Mouse (Mus musculus) spleen, postnatal 36 days (tissue): Measurements from ENCODE around the gene Gm49416.

Experiments used
- DNase-seq, 2 experiments: peaks; one replicate each; pipeline ENCODE4 v3.0.0; 2022; ENCODE audit warnings: low spot score in 2 of 2, mixed read lengths in 1 of 2

Gene Gm49416

DNA sequence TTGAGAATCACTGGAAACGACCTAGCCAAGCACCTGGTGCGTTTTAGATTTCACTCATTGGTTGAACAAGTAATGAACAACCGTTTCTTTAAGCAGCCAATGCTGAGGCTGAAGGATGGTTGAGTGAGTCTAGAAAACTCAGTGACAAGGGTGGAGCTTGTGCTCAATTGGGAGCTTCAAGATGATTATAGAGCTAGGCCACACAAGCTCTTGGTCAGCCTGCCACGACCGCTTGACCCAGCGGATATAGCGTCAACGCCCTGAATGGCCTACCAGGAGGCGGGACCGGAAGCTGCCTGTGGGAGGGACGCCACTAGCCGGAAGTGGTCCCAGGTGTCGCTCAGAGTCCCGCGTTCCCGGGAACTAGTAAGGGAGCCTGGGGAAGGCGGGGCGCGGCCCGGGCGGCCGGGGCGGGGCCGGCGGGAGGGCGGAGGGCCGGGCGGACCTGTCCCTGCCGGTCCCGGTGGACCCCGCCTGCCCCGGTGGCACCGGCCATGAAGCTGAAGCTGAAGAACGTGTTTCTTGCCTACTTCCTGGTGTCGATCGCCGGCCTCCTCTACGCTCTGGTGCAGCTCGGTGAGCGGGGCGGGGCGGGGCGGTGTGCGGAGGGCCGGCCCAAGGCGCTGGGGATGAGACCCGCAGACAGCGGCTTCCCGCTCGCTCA, 31.5 kb downstream of the Gm49416 start, which contains the start of gene B3gat3:
Gene B3gat3 (plus strand): TSS at position 302 of the 664 bp plus-strand sequence.
- DNase-seq, result peak; percentile 87 to 90

DNA sequence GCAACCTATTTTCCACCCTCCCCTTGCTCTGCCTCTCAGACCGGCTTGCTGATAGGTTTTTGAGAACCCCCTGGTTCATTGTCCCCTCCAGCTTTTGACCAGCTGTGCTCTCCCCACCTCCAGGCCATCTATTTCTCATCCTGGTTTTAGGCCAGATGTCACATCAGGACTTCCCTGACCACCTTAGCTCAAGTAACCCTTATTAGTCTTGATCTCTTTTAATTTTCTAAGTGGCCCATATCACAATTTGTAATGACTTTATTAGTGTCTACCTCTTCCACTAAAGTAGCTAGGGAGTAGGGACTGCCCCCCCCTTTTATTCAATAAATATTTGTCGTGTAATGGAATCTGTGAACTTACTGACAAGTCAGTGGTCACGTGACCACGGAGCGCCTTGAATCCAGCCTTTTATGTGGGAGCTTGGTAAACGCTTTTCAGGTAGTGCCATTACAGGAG, 32.1 kb downstream of the Gm49416 start:
- no peak for DNase-seq

DNA sequence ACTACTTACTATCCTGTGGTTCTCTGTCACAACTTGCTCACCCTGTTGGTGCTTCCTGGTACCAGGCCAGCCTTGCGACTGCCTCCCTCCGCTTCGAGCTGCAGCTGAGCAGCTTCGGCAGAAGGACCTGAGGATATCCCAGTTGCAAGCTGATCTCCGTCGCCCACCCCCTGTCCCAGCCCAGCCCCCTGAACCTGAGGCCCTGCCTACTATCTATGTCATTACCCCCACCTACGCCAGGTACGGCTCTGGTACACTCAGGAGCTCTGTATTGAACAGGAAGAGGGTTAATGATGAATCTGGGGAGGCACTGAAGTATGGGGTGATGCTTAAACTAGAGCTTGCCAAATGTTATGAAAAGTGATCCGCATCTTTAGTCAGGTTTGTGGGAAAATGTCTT, 33.0 kb downstream of the Gm49416 start:
- DNase-seq, result no peak

DNA sequence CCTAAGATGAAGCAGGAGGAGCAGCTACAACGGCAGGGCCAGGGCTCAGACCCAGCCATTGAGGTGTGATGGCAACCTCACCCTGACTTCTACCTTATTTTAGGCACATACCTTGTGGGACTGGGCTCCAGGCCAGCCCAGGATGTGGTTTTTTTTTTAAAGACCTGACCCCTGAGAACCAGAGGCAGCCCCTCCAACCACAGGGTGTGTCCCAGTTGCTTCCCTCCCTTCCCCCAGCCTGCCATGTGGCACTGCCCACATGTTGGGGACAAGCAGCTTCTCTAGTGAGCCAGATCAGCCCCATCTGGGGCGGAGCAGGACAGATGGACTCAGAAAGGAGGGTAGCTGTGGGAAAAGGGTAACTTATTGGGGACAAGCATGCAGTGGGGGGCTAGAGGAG, 38.0 kb downstream of the Gm49416 start:
- peak; percentile 57 to 63 for DNase-seq

DNA sequence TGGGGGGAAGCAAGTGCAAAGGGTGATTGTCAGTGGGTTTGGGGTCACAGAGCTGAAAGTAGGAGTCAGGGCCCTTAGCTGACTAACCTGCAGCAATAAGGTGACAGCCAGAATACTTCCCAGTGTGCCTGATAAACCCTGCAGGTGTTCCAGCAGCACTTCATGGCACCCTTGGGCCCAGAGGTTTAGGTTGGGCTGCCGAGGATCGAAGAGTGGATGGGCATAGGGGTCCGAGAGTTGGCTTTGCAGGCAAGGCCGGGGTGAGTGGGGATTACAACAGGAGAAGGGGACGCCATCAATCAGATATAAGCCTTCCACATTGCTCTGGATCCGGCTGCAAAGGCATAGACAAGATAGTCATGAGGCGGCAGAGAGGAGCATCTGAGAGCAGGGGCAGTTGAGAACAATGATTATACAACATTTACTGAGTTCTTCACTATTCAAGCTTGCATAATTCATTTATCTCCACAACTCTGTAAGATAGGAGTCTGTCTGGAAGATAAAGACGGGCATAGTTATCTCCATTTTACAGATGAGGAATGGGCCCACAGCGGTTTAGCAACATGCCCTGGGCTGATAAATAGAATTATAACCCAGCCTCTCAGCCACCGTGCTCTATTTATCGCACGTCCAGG, 39.3 kb downstream of the Gm49416 start:
- no peak for DNase-seq

DNA sequence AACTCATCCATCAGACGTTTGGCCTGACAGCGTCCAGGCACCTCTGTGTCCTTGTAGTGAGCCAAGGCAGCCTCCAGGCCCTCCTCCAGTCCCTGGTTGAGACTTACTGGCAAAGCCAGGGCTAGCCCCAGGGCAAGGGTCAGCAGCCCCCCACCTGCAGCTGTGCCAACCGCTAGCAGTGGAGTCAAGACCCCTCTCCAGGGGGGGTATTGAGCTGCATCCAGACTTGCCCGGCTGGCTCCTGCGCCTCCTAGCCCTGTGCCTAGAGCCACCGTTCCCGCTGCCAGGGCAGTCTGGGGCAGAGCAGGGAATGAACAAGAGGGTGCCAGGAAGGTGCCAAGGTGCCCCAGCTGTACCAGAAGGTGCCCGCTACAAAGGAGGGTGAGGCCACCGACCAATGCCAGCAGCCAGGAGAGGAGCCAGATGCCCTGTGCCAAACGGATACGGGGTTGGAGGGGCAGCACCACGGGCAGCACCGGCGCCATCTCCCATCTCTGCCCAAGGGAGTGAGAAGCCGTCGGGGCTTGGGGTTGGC, 40.0 kb downstream of the Gm49416 start:
- peak in 1 of 2 experiments; percentile 25 for DNase-seq

DNA sequence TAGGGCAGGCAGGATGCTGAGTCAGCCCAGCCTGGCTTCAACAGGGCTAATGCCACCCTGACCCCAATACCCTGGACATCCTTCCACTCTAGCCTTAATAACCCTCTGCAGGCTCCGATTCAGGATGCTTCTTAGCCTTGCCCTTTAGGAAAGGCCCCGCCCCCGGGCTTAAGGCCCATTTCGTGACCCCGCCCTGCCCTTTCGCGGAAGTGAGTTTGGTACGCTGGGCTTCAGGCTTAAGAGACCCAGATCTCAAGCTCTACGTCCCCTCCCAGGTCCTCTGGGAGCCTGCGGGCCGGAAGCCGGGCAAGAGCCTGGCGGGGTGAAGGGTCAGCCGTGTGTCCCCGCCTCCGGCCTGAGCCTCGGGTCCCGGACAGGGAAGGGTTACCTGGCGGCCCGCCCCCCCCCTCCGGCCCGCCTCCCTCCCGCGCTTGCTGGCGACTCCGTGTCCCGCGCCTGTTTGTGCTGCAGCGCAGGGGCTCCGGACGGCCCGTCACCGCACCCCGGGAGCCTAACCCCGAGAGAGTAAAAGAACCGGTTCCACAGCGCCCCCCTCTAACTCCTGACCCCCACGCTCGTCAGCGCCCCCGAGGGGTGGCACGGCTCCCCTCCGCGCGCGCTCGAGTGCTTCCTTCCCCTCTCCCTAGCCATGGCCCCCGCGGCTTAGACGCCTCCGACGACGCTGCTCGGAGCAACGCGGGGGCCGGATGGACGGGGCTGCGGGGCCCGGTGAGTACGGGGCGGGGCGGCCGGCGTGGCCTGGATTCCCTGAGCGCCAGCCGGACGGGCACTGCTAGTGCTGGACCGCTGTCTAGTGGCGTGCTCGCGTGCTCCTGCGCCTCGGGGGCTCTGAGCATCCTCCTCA, 40.7 kb downstream of the Gm49416 start, which contains the start of the genes Rom1 and Eml3:
Gene Rom1 (minus strand): TSS at position 133 of the 865 bp plus-strand sequence.
Gene Eml3 (plus strand): TSS at position 329 of the 865 bp plus-strand sequence.
- peak; percentile 90 to 94 for DNase-seq

DNA sequence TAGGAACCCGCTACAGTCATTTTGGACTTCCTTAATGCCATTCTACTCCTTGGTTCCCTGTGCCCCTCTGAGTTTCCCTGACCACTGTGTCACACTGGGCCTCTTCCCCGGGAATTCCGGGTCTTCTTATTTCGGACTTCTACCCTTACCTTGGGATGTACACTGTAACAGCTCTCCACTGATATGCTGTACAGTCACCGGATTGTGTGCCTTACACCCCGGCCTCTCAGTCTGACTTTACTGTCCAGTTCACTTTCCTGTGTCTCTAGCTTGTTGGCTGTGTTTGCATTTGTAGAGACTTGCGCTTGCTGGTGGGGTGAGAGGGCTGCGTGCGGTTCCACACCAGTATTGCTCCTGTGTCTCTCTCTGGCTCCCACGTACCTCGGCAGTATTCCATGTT, 41.4 kb downstream of the Gm49416 start:
- no peak for DNase-seq

DNA sequence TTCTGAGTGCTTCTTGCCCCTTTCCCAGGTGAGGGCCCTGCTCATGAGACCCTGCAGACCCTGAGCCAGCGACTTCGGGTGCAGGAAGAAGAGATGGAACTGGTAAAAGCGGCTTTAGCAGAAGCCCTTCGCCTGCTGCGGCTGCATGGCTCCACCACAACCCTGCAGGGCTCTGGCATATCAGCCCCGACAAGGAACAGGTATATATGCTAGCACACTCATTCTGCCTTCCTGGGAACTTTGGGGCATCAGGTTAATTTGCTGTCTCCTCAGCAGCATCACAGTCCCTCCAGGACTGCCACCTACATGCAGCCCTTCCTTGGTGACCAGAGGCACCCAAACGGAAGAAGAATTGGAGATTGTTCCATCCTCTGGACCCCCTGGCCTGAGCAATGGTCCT, 42.0 kb downstream of the Gm49416 start:
- no peak for DNase-seq

DNA sequence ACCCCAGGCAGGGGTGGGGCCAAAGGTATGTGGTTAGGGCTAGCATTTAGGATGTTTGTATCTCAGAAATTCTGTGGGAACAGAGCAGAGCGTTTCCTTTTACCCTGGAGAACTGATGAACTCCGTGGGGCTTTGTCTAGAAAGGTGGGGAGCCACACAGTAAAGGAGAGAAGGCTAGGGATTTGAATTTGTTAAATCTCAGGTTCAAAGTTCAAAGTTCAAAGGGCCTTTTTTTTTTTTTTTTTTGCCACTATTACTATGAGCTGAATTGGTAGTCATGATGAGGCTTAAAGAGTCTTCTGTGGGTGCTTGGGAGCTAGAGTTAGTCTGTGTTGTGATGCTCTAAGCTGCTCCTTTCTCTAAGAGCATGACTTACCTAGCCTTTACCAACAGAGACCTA, 48.0 kb downstream of the Gm49416 start:
- no peak for DNase-seq

DNA sequence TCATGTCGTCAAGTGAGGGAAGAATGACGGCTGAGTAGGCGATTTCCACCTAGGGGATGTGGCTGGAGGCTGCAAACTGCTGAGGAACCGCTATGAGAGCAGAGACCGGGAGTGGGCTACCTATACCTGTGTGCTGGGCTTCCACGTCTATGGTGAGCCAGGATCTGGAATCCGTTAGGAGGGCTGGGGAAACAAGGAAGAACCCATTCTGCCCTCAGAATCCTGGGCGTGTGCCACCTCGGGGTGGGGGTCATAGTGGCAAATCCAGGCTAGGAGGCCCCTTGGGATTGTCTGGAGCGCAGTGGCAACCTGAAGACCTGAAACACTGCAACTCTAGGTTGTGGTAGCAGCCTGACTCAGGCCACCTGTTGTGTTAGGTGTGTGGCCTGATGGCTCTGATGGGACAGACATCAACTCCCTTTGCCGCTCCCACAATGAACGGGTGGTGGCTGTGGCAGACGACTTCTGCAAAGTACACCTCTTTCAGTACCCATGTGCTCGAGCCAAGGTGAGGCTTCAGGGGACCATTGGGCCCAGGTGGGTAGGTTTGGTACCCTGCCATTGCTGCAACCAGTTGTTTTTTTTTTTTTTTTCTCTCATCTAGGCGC, 51.9 kb downstream of the Gm49416 start:
- no peak for DNase-seq

DNA sequence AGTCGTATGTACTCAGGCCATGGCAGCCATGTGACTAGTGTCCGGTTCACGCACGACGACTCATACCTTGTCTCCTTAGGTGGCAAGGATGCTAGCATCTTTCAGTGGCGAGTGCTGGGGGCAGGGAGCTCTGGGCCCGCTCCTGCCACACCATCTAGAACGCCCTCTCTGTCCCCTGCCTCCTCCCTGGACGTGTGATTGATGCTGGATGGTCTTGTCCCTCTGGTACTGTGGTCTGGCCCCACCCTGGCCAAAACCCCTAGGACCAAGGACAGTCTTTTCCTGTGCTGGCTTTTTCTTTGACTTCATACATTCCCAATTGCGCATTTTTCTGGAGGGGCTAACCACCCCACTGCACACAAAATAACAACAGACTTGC, 52.4 kb downstream of the Gm49416 start:
- no peak for DNase-seq

DNA sequence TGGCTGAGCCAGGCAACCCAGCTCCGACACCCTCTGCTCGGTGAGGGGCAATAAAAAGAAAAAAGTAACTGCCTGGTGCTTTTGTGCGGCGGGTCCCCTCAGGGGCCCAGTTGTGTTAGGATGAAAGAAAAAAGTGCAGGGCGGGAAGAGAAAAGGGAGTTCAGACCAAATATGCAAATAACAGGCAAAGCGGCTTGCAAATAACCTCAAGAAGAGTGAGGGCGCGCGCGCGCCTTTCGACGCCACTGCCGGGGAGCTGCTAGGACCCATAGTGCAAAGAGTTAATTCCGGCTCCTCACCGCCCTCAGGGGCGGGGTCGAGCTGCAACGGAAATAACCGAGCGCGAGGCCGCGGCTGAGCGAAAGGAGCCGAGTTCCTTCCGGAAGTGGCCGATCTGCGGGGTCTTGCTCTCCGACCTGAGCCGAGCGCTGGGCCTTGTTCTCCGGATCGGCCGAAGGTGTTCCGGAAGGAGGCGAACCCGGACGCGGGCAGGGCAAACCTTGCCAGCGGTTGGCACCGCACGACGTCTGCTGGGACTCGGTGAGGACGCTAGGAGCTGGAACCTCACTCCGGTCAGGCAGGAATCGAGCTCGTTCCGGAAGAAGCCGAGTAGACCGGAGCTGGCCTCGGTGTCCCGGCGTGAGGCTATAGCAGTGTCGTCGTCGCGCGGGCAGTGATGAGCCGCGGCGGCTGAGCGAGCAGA, 52.9 kb downstream of the Gm49416 start, which contains the start of gene Mta2:
Gene Mta2 (plus strand): TSS at position 361 of the 703 bp plus-strand sequence.
- DNase-seq, result peak; percentile 97

DNA sequence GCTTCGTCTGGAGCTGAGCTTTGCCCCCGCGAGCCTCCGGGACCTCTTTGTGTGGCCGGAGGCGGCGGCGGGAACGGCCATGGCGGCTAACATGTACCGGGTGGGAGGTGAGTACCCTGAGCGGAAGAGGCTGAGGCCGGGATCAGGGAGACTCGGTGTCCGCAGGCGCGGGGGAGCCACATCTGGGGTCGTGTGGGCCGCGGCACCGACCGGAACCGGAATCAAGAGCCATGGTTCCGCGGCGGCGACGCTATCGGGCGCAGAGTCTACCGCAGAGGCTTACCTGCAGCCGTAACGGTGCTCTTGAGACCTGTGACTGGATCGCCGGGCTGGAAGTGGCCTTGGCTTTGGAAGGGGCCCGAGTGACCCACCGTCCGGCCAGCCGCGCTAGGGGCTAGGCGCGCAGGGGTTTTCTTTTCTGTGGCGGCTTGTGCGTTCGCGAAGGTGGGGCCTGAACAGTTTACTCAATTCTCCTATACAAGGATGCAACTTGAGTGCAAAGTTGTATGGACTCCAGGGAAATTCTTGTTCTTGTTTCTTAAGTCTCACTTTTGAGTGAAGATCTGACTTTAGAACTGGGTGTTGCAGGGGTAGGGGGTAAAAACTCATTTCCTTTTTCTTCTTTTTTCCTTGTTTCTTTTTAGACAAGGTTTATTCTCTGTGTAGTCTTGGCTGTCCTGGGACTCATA, 53.7 kb downstream of the Gm49416 start:
- peak; percentile 62 to 64 for DNase-seq

DNA sequence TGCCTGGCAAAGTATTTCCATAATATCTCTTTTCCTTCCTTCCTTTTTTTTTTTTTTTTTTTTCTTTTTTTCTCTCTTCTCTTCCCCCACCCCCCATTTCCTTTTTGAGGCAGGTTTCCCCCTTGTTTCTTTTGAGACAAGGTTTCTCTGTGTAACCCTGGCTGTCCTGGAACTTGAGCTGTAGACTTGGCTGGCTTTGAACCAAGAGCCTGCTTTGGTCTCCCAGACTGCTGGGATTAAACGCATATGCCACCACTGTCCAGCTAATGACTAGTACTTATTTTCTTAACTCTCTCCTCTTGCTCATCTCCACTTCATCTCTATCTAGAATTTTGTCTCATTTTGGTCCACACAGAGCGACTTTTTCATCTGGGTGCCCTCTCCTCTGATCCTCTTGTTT, 54.3 kb downstream of the Gm49416 start:
- DNase-seq, result no peak

DNA sequence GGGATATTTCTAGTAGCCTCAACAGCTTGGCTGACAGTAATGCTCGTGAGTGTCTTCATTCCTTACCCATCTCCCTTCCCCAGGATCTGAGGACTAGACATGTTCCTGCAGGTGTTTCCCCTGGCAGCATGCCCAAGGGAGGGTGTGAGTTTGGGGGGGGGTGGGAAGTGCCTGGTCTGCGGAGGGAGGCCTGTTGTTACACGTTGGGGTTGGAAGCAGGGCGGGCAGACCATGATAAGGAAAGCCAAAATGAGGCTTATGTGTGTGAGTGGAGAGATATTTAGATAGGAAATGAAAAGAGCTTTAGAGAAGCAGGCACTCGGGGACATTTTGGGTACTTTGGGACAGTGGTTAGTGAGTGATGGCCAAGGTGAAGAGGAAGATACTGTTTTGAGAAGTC, 55.3 kb downstream of the Gm49416 start:
- no peak for DNase-seq

DNA sequence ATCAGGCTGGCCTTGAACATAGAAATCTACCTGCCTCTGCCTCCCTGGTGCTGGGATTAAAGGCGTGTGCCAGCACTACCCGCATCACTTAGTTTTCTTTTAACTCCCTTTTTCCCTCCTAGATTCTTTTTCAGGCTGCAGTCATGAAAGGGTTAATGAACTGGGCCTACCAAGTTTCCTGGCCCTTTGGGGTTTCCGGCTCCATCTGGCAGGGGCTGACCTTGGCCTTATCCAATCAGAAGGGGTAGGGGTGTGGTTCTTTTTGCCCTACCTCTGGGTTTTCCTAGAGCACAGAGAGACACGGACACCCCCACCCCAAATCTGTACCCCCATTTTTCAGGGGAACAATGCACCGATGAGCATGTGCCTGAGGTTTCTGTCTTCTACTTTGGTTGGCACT, 56.0 kb downstream of the Gm49416 start:
- peak in 1 of 2 experiments; percentile 58 for DNase-seq
